Mouse (Mus musculus) lung, embryonic 16.5 days (tissue): ENCODE data around the gene Hdac9. TPM values are rescaled to one million over a fixed set of nuclear protein-coding genes. Genes with fewer than 3 reads are reported as not detected.

ENCODE experiments used
- ATAC-seq: fragments of 200-750 bp; cut with Nextera tagmentation; 2 replicates; pipeline ENCODE4 v1.8.0; 2017; ENCODE audit warnings: low read depth, mild to moderate bottlenecking, moderate library complexity
- H3K27ac ChIP-seq: fragments of 300-500 bp; sonication (generic); 2 replicates; pipeline ENCODE4 v1.5.1; 2014; ENCODE audit warnings: mild to moderate bottlenecking, control low read depth, low read length
- H3K27me3 ChIP-seq: fragments of 300-500 bp; sonication (generic); 2 replicates; pipeline ENCODE4 v1.6.1; 2014; ENCODE audit warnings: low read depth, low read length, mixed read lengths; ENCODE audit not compliant: control insufficient read depth, insufficient read depth
- H3K36me3 ChIP-seq: fragments of 300-500 bp; sonication (generic); 2 replicates; pipeline ENCODE4 v1.6.1; 2014; ENCODE audit warnings: low read length; ENCODE audit not compliant: control insufficient read depth, insufficient read depth
- H3K4me1 ChIP-seq: fragments of 300-500 bp; sonication (generic); replicated peaks from 2 replicates; pipeline ENCODE4 v1.6.1; 2014; ENCODE audit warnings: low read length, mixed read lengths; ENCODE audit not compliant: control insufficient read depth, insufficient read depth
- H3K4me2 ChIP-seq: fragments of 300-500 bp; sonication (generic); 2 replicates; pipeline ENCODE4 v1.6.1; 2014; ENCODE audit warnings: low read depth, low read length, control low read depth
- H3K4me3 ChIP-seq: fragments of 300-500 bp; sonication (generic); 2 replicates; pipeline ENCODE4 v1.5.1; 2014; ENCODE audit warnings: mild to moderate bottlenecking, low read length, control low read depth
- H3K9ac ChIP-seq: fragments of 300-500 bp; sonication (generic); 2 replicates; pipeline ENCODE4 v1.6.1; 2014; ENCODE audit warnings: low read length, control low read depth
- H3K9me3 ChIP-seq: fragments of 300-500 bp; sonication (generic); 2 replicates; pipeline ENCODE4 v1.6.1; 2016; ENCODE audit warnings: low read length; ENCODE audit not compliant: control insufficient read depth
- WGBS: fragments of 180-500 bp; shearing (Covaris S2); extraction: QIAGEN DNeasy Blood & Tissue Kit; methylation state at CpG from one replicate; pipeline ENCODE4 v1.1.7; 2014; 5-methylcytosine and 5-hydroxymethylcytosine counted together
- polyA plus RNA-seq: library from polyadenylated mRNA; unstranded; fragments of >200 nt; fragmentation: Nextera tagmentation; extraction: Ambion mirVana; gene quantifications from 2 replicates; pipeline ENCODE4 v1.2.1, GENCODE M21; 2015

The Hdac9 gene
- polyA plus RNA-seq, 1 experiment from 2014 or later: 5.9 TPM

- no peak for ATAC-seq
- no peak overlapping the region for H3K4me3 ChIP-seq
- no peak overlapping the region for H3K9ac ChIP-seq
- H3K27ac ChIP-seq: no peak overlapping the region
- H3K9me3 ChIP-seq: no peaks in the 10 kb centered on the region
- no peaks in the 10 kb centered on the region for H3K27me3 ChIP-seq
- H3K4me2 ChIP-seq: no peak overlapping the region
- 62% methylated on average over 5 of the region's 5 CpGs for WGBS
- H3K4me1 ChIP-seq: no peaks in the 10 kb centered on the region
- H3K36me3 ChIP-seq: no peaks in the 10 kb centered on the region
These were observed 302.1 kb downstream of the Hdac9 start for GRCm38 (mm10) chr12:34614796-34615195.

GRCm38 (mm10) chr12:34612511-34612910, 304.4 kb downstream of the Hdac9 start:
- no peaks in the 10 kb centered on the region for H3K27me3 ChIP-seq
- no peak overlapping the region for H3K27ac ChIP-seq
- no peaks in the 10 kb centered on the region for H3K9me3 ChIP-seq
- no peak overlapping the region for H3K4me2 ChIP-seq
- H3K36me3 ChIP-seq: no peaks in the 10 kb centered on the region
- 76% methylated on average over 3 of the region's 3 CpGs for WGBS
- no peak overlapping the region for H3K4me3 ChIP-seq
- no peak overlapping the region for H3K9ac ChIP-seq
- no peak for ATAC-seq
- no peaks in the 10 kb centered on the region for H3K4me1 ChIP-seq

GRCm38 (mm10) chr12:34604521-34604920, 312.4 kb downstream of the Hdac9 start:
- ATAC-seq: no peak
- no peaks in the 10 kb centered on the region for H3K36me3 ChIP-seq
- H3K4me2 ChIP-seq: no peak overlapping the region
- no peaks in the 10 kb centered on the region for H3K4me1 ChIP-seq
- no peaks in the 10 kb centered on the region for H3K27me3 ChIP-seq
- no peak overlapping the region for H3K9ac ChIP-seq
- WGBS: 80% methylated on average over 4 of the region's 4 CpGs
- H3K27ac ChIP-seq: no peak overlapping the region
- H3K4me3 ChIP-seq: no peak overlapping the region
- H3K9me3 ChIP-seq: no peaks in the 10 kb centered on the region

GRCm38 (mm10) chr12:34594167-34594793, 322.6 kb downstream of the Hdac9 start:
- no peak overlapping the region for H3K9ac ChIP-seq
- H3K4me3 ChIP-seq: no peak overlapping the region
- H3K27ac ChIP-seq: no peak overlapping the region
- ATAC-seq: no peak
- H3K27me3 ChIP-seq: no peaks in the 10 kb centered on the region
- H3K36me3 ChIP-seq: no peaks in the 10 kb centered on the region
- no peak overlapping the region for H3K4me2 ChIP-seq
- WGBS: 73% methylated on average over 10 of the region's 10 CpGs
- H3K9me3 ChIP-seq: no peaks in the 10 kb centered on the region
- H3K4me1 ChIP-seq: no peaks in the 10 kb centered on the region

GRCm38 (mm10) chr12:34587171-34587570, 329.7 kb downstream of the Hdac9 start:
- Histone ChIP-seq H3K9me3 (no peaks in the 10 kb centered on the region), H3K27me3 (no peaks in the 10 kb centered on the region), H3K4me2 (no peak overlapping the region), H3K36me3 (no peaks in the 10 kb centered on the region), H3K4me3 (no peak overlapping the region), H3K27ac (no peak overlapping the region), H3K4me1 (no peaks in the 10 kb centered on the region), H3K9ac (no peak overlapping the region)
- WGBS: 43% methylated on average over 4 of the region's 4 CpGs
- ATAC-seq: no peak

GRCm38 (mm10) chr12:34582522-34582921, 334.4 kb downstream of the Hdac9 start:
- H3K27ac ChIP-seq: no peak overlapping the region
- no peak for ATAC-seq
- H3K9me3 ChIP-seq: peaks cover 4% of the 10 kb centered on the region; the same call in 1 of the 2 replicates
- H3K36me3 ChIP-seq: no peaks in the 10 kb centered on the region
- 88% methylated on average over 4 of the region's 4 CpGs for WGBS
- no peak overlapping the region for H3K4me3 ChIP-seq
- H3K4me1 ChIP-seq: 0 out of 2 replicates have a peak, but pooled peaks cover 3% of the 10 kb centered on the region
- H3K27me3 ChIP-seq: no peaks in the 10 kb centered on the region
- no peak overlapping the region for H3K9ac ChIP-seq
- H3K4me2 ChIP-seq: no peak overlapping the region

- no peak for ATAC-seq
- Histone ChIP-seq H3K4me3 (no peak overlapping the region), H3K4me2 (no peak overlapping the region), H3K27ac (no peak overlapping the region), H3K4me1 (0 out of 2 replicates have a peak, but pooled peaks cover 3% of the 10 kb centered on the region), H3K27me3 (no peaks in the 10 kb centered on the region), H3K9ac (no peak overlapping the region), H3K9me3 (peaks cover 4% of the 10 kb centered on the region; the same call in 1 of the 2 replicates), H3K36me3 (no peaks in the 10 kb centered on the region)
- 71% methylated on average over 1 of the region's 1 CpGs for WGBS
These were observed 337.7 kb downstream of the Hdac9 start for GRCm38 (mm10) chr12:34579220-34579619.

GRCm38 (mm10) chr12:34571069-34571468, 345.8 kb downstream of the Hdac9 start:
- 92% methylated on average over 1 of the region's 1 CpGs for WGBS
- no peaks in the 10 kb centered on the region for H3K9me3 ChIP-seq

GRCm38 (mm10) chr12:34569472-34569871, 347.4 kb downstream of the Hdac9 start:
- WGBS: 86% methylated on average over 3 of the region's 3 CpGs
- H3K4me1 ChIP-seq: no peaks in the 10 kb centered on the region
- H3K4me2 ChIP-seq: no peak overlapping the region
- H3K36me3 ChIP-seq: no peaks in the 10 kb centered on the region
- H3K27me3 ChIP-seq: no peaks in the 10 kb centered on the region
- no peak overlapping the region for H3K9ac ChIP-seq
- no peak for ATAC-seq
- H3K9me3 ChIP-seq: no peaks in the 10 kb centered on the region
- no peak overlapping the region for H3K27ac ChIP-seq
- no peak overlapping the region for H3K4me3 ChIP-seq

More at GRCm38 (mm10) chr12:34571069-34571468, 345.8 kb downstream of the Hdac9 start:
- Histone ChIP-seq H3K4me1 (no peaks in the 10 kb centered on the region), H3K4me2 (no peak overlapping the region), H3K9ac (no peak overlapping the region), H3K27ac (no peak overlapping the region), H3K4me3 (no peak overlapping the region), H3K36me3 (no peaks in the 10 kb centered on the region), H3K27me3 (no peaks in the 10 kb centered on the region)
- ATAC-seq: no peak
